Mouse (Mus musculus) embryo, embryonic 11 days (tissue): Measurements from ENCODE around the gene Osbp2.

Experiments used
- DNase-seq: peaks from one replicate; pipeline ENCODE4 v3.0.0-alpha.2; 2015

Gene Osbp2

GRCm38 (mm10) chr11:3754685-3755084, 109.0 kb downstream of the Osbp2 start:
- DNase-seq, result no peak

GRCm38 (mm10) chr11:3753897-3754296, 109.8 kb downstream of the Osbp2 start:
- DNase-seq, result no peak

- no peak for DNase-seq
These were observed 110.9 kb downstream of the Osbp2 start for GRCm38 (mm10) chr11:3752766-3753165.

GRCm38 (mm10) chr11:3749831-3750230, 113.9 kb downstream of the Osbp2 start:
- no peak for DNase-seq

GRCm38 (mm10) chr11:3742449-3742848, 121.3 kb downstream of the Osbp2 start:
- no peak for DNase-seq

- no peak for DNase-seq
These were observed 122.5 kb downstream of the Osbp2 start for GRCm38 (mm10) chr11:3741183-3741582.

- DNase-seq, result no peak
These were observed 124.9 kb downstream of the Osbp2 start for GRCm38 (mm10) chr11:3738778-3739177.

- no peak for DNase-seq
These were observed 128.0 kb downstream of the Osbp2 start for GRCm38 (mm10) chr11:3735715-3736114.

- DNase-seq, result no peak
These were observed 129.6 kb downstream of the Osbp2 start for GRCm38 (mm10) chr11:3733933-3734636.

GRCm38 (mm10) chr11:3731469-3731868, 132.2 kb downstream of the Osbp2 start:
- no peak for DNase-seq

GRCm38 (mm10) chr11:3727438-3728105, 136.1 kb downstream of the Osbp2 start:
- no peak for DNase-seq

- no peak for DNase-seq
These were observed 138.2 kb downstream of the Osbp2 start for GRCm38 (mm10) chr11:3725331-3726054.

GRCm38 (mm10) chr11:3724726-3725125, 139.0 kb downstream of the Osbp2 start:
- no peak for DNase-seq

- DNase-seq, result no peak
These were observed 139.8 kb downstream of the Osbp2 start for GRCm38 (mm10) chr11:3723910-3724309.

- DNase-seq, result no peak
These were observed 140.8 kb downstream of the Osbp2 start for GRCm38 (mm10) chr11:3722861-3723260.

GRCm38 (mm10) chr11:3722036-3722435, 141.7 kb downstream of the Osbp2 start:
- no peak for DNase-seq

- no peak for DNase-seq
These were observed 147.0 kb downstream of the Osbp2 start for GRCm38 (mm10) chr11:3716662-3717061.

GRCm38 (mm10) chr11:3714486-3714885, 149.2 kb downstream of the Osbp2 start:
- DNase-seq, result peak; percentile 66

GRCm38 (mm10) chr11:3710203-3710602, 153.5 kb downstream of the Osbp2 start:
- DNase-seq, result no peak

- no peak for DNase-seq
These were observed 156.6 kb downstream of the Osbp2 start for GRCm38 (mm10) chr11:3707057-3707456.

- no peak for DNase-seq
These were observed 159.3 kb downstream of the Osbp2 start for GRCm38 (mm10) chr11:3704404-3704803.

- no peak for DNase-seq
These were observed 160.4 kb downstream of the Osbp2 start for GRCm38 (mm10) chr11:3703089-3703992.

GRCm38 (mm10) chr11:3697441-3697840, 166.3 kb downstream of the Osbp2 start:
- DNase-seq, result no peak
